Mouse (Mus musculus) intestine, postnatal 0 days (tissue): ENCODE results near the gene Myrf. TPM values are rescaled to one million over a fixed set of nuclear protein-coding genes. Genes with fewer than 3 reads are reported as not detected.
A peak's percentile ranks its signal among the peaks of the same experiment; 100 is the strongest.

Experiments
- ATAC-seq: fragments of 200-750 bp; cut with Nextera tagmentation; 2 replicates; pipeline ENCODE4 v1.8.0; 2017; ENCODE audit warnings: mild to moderate bottlenecking, moderate TSS enrichment, moderate library complexity
- H3K27ac ChIP-seq: fragments of 300-500 bp; sonication (generic); 2 replicates; pipeline ENCODE4 v1.5.1; 2014; ENCODE audit warnings: mild to moderate bottlenecking, low read depth, low read length, moderate library complexity
- H3K27me3 ChIP-seq: fragments of 300-500 bp; sonication (generic); replicated peaks from 2 replicates; pipeline ENCODE4 v1.6.1; 2014; ENCODE audit warnings: low read length, mixed read lengths; ENCODE audit not compliant: control insufficient read depth, insufficient read depth
- H3K36me3 ChIP-seq: fragments of 300-500 bp; sonication (generic); 2 replicates; pipeline ENCODE4 v1.6.1; 2014; ENCODE audit warnings: mild to moderate bottlenecking, moderate library complexity; ENCODE audit not compliant: control insufficient read depth, insufficient read depth
- H3K4me1 ChIP-seq: fragments of 300-500 bp; sonication (generic); replicated peaks from 2 replicates; pipeline ENCODE4 v1.6.1; 2014; ENCODE audit warnings: antibody characterized with exemption, low read length, mixed read lengths; ENCODE audit not compliant: control insufficient read depth, insufficient read depth
- H3K4me2 ChIP-seq: fragments of 300-500 bp; sonication (generic); replicated peaks from 2 replicates; pipeline ENCODE4 v1.6.1; 2014; ENCODE audit warnings: low read depth, mild to moderate bottlenecking, moderate library complexity
- H3K4me3 ChIP-seq: fragments of 300-500 bp; sonication (generic); 2 replicates; pipeline ENCODE4 v1.5.1; 2014; ENCODE audit warnings: low read depth, low read length
- H3K9ac ChIP-seq: fragments of 300-500 bp; sonication (generic); 2 replicates; pipeline ENCODE4 v1.6.1; 2014; ENCODE audit warnings: mild to moderate bottlenecking, low read depth, low read length
- H3K9me3 ChIP-seq: fragments of 300-500 bp; sonication (generic); 2 replicates; pipeline ENCODE4 v1.6.1; 2016; ENCODE audit warnings: mixed run types; ENCODE audit not compliant: control insufficient read depth
- CTCF ChIP-seq: sonication (generic); IDR thresholded peaks from 2 replicates; pipeline ENCODE4 v1.5.1; 2016; ENCODE audit warnings: low read depth, mild to moderate bottlenecking, control low read depth, antibody characterized with exemption, moderate library complexity
- WGBS: fragments of 180-500 bp; shearing (Covaris S2); extraction: QIAGEN DNeasy Blood & Tissue Kit; methylation state at CpG from one replicate; pipeline ENCODE4 v1.1.7; 2014; 5-methylcytosine and 5-hydroxymethylcytosine counted together
- polyA plus RNA-seq: library from polyadenylated mRNA; unstranded; fragments of >200 nt; fragmentation: Nextera tagmentation; extraction: Ambion mirVana; gene quantifications from 2 replicates; pipeline ENCODE4 v1.2.1, GENCODE M21; 2015

Myrf gene
- polyA plus RNA-seq, 1 experiment from 2014 or later, result 4.1 TPM

- peak overlapping the region; percentile 41 for H3K27ac ChIP-seq
- peaks cover 13% of the 10 kb centered on the region; the same call in 1 of the 2 replicates for H3K4me1 ChIP-seq
- WGBS, result 27% methylated on average over 14 of the region's 14 CpGs
- H3K36me3 ChIP-seq, result no peaks in the 10 kb centered on the region; the same call in 1 of the 2 replicates
- H3K4me3 ChIP-seq, result no peak overlapping the region
- no peaks in the 10 kb centered on the region for H3K27me3 ChIP-seq
- TF ChIP-seq CTCF, result peak; percentile 94
- H3K9me3 ChIP-seq, result no peaks in the 10 kb centered on the region
- no peak overlapping the region for H3K9ac ChIP-seq
- no peak overlapping the region for H3K4me2 ChIP-seq
- peak; percentile 20; the same call in 1 of the 2 replicates for ATAC-seq
Measured at GRCm38 (mm10) chr19:10266196-10266850, 25.8 kb upstream of the Myrf start.

- ATAC-seq, result peak; percentile 64
- no peaks in the 10 kb centered on the region for H3K27me3 ChIP-seq
Measured at GRCm38 (mm10) chr19:10261369-10261768, 20.8 kb upstream of the Myrf start.

GRCm38 (mm10) chr19:10258279-10259011 lies 17.9 kb upstream of the Myrf start:
- Histone ChIP-seq H3K4me3 (no peak overlapping the region), H3K9me3 (no peaks in the 10 kb centered on the region), H3K4me1 (no peaks in the 10 kb centered on the region), H3K4me2 (no peak overlapping the region), H3K9ac (no peak overlapping the region), H3K27ac (no peak overlapping the region), H3K36me3 (no peaks in the 10 kb centered on the region; the same call in 1 of the 2 replicates), H3K27me3 (no peaks in the 10 kb centered on the region)
- 21% methylated on average over 6 of the region's 6 CpGs for WGBS
- peak; percentile 98 for TF ChIP-seq CTCF
- peak; percentile 39 for ATAC-seq

More at GRCm38 (mm10) chr19:10261369-10261768, 20.8 kb upstream of the Myrf start:
- 50% methylated on average over 7 of the region's 7 CpGs for WGBS
- Histone ChIP-seq H3K4me1 (no peaks in the 10 kb centered on the region; the same call in 1 of the 2 replicates), H3K9me3 (no peaks in the 10 kb centered on the region), H3K27ac (no peak overlapping the region), H3K4me3 (no peak overlapping the region), H3K9ac (no peak overlapping the region), H3K36me3 (no peaks in the 10 kb centered on the region; the same call in 1 of the 2 replicates), H3K4me2 (no peak overlapping the region)
- no peak for TF ChIP-seq CTCF

- no peaks in the 10 kb centered on the region for H3K4me1 ChIP-seq
- no peak for TF ChIP-seq CTCF
- no peak overlapping the region for H3K4me3 ChIP-seq
- no peaks in the 10 kb centered on the region for H3K27me3 ChIP-seq
- H3K36me3 ChIP-seq, result no peaks in the 10 kb centered on the region
- H3K4me2 ChIP-seq, result no peak overlapping the region
- WGBS, result 59% methylated on average over 20 of the region's 20 CpGs
- H3K9me3 ChIP-seq, result no peaks in the 10 kb centered on the region
- no peak overlapping the region for H3K9ac ChIP-seq
- ATAC-seq, result no peak
- H3K27ac ChIP-seq, result no peak overlapping the region
Measured at GRCm38 (mm10) chr19:10248128-10248527, 7.6 kb upstream of the Myrf start.

- Histone ChIP-seq H3K9ac (no peak overlapping the region), H3K27ac (no peak overlapping the region), H3K4me2 (no peak overlapping the region), H3K27me3 (no peaks in the 10 kb centered on the region), H3K36me3 (no peaks in the 10 kb centered on the region), H3K4me3 (no peak overlapping the region), H3K4me1 (no peaks in the 10 kb centered on the region), H3K9me3 (no peaks in the 10 kb centered on the region)
- TF ChIP-seq CTCF, result no peak
- no peak for ATAC-seq
- 46% methylated on average over 6 of the region's 6 CpGs for WGBS
Measured at GRCm38 (mm10) chr19:10247165-10247564, 6.6 kb upstream of the Myrf start.

- Histone ChIP-seq H3K4me1 (no peaks in the 10 kb centered on the region), H3K36me3 (no peaks in the 10 kb centered on the region), H3K4me2 (no peak overlapping the region), H3K4me3 (no peak overlapping the region), H3K9me3 (no peaks in the 10 kb centered on the region), H3K27me3 (no peaks in the 10 kb centered on the region), H3K9ac (no peak overlapping the region), H3K27ac (no peak overlapping the region)
- WGBS, result 14% methylated on average over 3 of the region's 3 CpGs
- 0 out of 2 replicates have a peak, but pooled peaks have one; percentile 28 for ATAC-seq
- TF ChIP-seq CTCF, result peak; percentile 83
Measured at GRCm38 (mm10) chr19:10244183-10244582, 3.6 kb upstream of the Myrf start.
